Mouse (Mus musculus) granulocyte monocyte progenitor cell, adult 5-6 weeks (primary cell): ENCODE results near the gene Lrpprc. TPM values are rescaled to one million over a fixed set of nuclear protein-coding genes. Genes with fewer than 3 reads are reported as not detected.

ENCODE experiments used
- ATAC-seq: replicated peaks from 2 replicates; pipeline ENCODE4 v1.8.0; 2016; ENCODE audit warnings: mild to moderate bottlenecking, moderate TSS enrichment, inconsistent platforms; ENCODE audit not compliant: poor library complexity, severe bottlenecking
- total RNA-seq, 2 experiments: library from RNA; stranded (forward) in 1 of 2; stranded (reverse) in 1 of 2; fragments of 200-712, 200-1000 nt in 1 of 2; fragments of >200 nt in 1 of 2; fragmentation: Nextera tagmentation in 1 of 2; gene quantifications; 2 replicates each; pipeline ENCODE4 v1.2.3; 2014 to 2017

Lrpprc gene
- total RNA-seq, 2 experiments from 2014 or later: 51.2 to 76.4 TPM

DNA sequence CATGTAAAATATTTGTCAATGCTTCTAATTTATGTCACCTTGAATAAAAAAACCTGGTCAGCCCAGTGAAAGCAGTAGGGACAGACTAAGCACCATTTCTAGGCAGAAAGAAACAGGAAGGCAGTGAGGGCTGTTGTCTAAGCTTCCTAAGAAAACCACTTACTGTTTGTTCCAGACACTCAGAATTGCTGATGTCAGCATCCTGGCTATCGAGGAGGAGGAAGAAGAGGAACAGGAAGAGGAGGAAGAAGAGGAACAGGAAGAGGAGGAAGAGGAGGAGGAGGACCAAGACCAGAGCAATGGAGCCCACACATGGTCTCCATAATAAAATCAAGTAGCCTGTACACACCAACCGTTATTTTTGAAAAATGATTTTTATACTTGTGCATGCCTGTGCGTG is 71.5 kb downstream of the Lrpprc start:
- peak; percentile 40 for ATAC-seq

DNA sequence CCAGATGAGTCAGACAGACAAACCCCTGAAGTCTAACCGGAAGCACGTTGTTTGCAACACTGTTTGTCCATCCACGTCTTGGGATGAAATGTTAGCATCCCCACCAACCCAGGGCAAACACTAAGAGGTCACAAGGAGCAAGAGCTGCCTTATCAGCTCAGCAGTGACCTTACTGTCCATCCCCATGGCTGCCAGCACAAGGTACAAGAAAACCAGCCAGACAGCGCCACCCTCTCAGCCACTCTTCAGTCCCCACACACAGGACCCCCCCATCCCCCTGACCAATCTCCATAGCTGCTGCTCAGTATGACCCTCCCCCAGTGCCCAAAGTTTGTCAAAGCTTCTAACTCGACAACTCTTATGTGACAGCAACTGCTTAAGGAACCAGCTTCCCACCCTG is 73.2 kb downstream of the Lrpprc start:
- no peak for ATAC-seq

DNA sequence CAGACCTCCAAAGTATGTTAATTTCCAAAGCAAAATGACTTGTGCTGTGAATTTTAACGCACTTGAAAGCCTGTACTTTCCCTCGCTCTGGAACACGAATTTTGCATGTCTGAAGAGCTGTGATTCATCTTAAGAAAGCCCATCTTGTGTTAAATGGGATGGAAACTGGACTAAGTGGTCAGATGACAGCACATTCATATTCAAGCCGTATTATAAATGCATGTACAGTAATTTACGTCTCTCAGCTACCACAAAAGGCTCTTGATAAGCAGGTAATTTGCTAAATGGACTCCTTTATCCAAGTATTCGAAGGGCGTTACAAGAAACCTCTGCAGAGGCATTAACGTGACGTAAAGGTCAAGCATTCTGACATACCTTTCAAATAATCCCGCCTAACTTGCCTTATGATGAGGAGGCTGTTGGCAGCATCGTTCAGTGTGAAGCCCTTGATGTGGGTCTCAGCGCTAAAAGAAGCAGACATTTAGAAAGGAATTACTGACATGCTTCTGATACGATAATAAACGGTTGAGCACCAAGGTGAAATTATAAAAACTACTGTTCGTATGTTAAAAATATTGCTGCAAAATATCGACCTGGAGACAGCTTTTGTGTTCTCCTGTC is 74.2 kb downstream of the Lrpprc start:
- no peak for ATAC-seq

DNA sequence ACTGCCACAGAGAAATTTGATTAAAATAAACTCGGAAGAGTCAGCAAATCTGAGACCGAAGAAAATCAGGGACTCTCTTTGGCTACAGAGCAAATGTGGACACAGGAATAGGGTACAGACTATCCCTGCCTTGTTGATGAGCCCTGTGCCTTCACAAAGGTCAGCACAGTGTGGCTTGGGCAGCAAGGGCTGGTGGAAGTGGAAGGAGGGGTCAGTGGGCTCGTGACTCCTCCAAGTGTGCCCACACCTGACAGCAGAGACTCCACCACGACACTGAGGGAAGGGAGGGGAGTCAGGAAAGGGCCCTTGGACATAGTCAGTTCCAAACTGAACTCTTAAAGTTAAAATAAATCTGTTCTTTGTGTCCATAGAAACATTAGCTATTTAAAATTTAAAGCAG is 75.7 kb downstream of the Lrpprc start:
- ATAC-seq: no peak

GRCm38 (mm10) chr17:84713563-84714164 is 76.9 kb downstream of the Lrpprc start:
- no peak for ATAC-seq

DNA sequence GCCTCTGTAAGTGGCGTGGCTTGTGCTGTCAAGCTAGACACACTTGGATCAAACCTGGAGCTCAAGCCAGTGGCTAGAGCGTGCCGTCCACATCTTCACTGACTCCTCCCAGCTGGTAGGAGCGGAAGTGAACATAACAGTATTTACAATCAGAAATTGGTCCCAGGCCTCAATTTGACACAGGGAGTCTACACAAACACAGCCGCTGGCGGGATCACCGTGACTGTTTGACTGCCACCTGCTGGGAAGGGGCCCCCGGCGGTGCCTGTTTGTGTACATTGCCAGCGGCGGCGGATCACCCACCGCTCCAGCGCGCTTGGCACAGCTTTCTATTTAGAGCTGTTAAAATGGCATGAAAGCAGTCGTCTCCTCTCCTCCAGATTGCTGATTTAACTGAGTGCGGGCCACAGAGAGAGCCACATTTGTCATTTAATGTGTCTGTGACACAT is 81.2 kb downstream of the Lrpprc start:
- ATAC-seq: no peak

DNA sequence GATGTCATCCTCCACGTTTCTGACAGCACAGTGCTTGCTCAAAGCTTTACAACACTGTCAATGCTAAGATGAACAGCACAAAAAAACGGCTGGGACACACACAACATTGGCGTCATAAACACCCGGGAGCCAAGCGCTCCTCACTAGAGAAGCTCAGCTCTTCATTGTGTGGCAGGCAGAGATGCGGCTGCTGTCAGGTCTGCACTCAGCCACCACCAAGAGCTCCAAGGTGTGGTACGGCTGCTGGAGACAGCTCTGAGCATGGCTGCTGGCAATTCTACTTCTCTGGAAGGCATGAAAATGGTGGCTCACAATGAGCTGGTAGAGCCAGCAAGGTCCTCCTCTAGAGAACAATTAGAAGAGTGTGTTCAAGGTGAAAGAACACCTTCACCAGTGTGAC is 81.8 kb downstream of the Lrpprc start:
- ATAC-seq: no peak

DNA sequence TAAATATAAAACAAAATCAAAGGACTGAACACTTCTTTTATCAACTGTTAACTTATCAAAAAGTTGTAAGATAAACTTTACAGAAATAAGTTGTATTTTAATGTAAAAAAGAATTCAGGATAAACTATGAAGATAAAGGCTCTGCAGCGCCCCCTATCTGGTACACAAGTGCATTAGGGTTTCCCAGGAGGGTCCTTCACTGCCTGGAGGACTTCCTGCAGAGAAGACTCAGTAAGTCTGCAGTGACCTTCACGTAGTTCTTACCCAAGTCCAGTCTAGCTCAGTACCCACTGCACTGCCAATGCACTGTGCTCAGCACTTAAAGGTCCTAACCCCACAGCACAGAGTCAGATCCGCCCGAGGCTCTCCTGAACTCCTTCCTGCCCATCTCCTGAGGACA is 83.2 kb downstream of the Lrpprc start:
- no peak for ATAC-seq

DNA sequence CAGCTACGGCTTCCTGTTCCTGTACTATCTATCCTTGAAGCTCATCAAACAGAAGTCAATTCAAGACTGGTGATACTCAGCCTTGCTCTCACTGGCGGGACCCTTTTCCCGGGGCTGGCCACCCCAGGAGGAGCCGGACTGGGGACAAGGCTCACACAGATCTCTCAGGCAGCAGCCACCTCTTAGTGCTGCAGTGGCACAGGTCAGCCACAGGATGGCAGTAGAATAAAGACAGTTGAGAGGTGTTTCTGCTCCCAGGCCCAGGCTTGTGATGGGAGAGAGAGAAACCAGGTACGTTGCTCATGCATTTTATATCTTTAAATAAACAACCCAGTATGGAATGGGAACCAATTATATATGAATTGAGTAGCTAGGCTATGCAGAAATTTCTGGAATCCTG is 91.9 kb downstream of the Lrpprc start:
- ATAC-seq: peak; percentile 78

DNA sequence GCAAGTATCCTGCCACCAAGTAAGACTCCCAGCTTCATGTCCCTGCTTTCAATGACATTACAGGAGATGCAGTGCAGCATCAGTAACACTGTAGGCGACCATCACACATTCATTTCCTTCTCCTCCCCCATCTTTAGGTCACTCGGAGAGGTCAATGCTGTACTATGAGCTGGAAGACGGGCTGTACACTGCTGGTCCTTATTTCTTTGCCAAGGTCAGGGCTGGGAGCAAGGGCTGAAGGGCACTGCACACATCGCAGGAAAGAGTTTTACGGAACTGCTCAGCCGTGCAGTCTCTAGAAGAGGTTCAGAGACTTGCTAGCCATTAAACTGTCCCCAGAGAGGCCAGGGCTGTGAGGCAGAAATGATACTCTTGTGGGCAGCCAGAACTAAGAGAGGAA is 94.1 kb downstream of the Lrpprc start:
- ATAC-seq: no peak

- no peak for ATAC-seq
Observed at GRCm38 (mm10) chr17:84693741-84694140, 96.8 kb downstream of the Lrpprc start.

GRCm38 (mm10) chr17:84690111-84690510 is 100.5 kb downstream of the Lrpprc start:
- no peak for ATAC-seq

GRCm38 (mm10) chr17:84689316-84689715 is 101.3 kb downstream of the Lrpprc start:
- no peak for ATAC-seq

GRCm38 (mm10) chr17:84688834-84689233 is 101.8 kb downstream of the Lrpprc start:
- ATAC-seq: no peak

DNA sequence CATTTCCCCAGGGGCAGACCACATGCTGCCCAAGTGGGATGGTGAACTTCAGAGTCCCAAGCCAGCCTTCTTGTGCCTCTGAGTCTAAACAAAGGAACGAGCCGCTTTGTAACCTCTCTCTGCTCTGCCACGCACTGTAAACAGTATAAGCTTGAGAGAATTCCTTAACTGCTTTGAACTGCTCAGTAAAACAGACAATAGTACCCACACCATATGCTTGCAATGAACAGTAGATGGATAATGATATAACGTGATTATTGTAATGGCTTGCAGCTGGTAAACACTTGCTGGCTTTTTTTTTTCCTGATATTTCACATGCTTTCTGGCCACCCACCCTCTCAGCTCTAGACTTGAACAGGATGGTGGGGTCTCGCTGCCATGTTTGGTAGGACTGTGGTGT is 102.6 kb downstream of the Lrpprc start:
- no peak for ATAC-seq

DNA sequence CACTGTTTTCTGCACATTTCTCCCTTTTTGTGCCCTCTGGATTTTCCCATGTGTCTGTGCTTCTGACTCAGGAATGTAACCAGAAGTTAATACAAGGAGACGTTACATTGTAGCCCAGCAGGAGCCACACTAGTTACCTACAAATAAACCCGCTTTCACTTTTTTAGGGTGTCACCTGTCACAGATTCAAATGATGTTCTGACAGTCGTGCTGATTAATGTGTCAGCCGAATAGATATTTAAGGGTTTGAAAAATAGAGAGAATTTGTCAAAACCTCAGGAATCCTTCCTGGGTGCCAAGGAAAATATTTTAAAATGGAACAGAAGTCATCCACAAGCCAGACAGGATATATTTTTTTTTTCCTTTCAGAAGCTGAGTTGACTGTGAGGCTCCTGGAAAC is 105.3 kb downstream of the Lrpprc start:
- no peak for ATAC-seq

- peak; percentile 66 for ATAC-seq
Observed at GRCm38 (mm10) chr17:84684284-84684683, 106.3 kb downstream of the Lrpprc start.

DNA sequence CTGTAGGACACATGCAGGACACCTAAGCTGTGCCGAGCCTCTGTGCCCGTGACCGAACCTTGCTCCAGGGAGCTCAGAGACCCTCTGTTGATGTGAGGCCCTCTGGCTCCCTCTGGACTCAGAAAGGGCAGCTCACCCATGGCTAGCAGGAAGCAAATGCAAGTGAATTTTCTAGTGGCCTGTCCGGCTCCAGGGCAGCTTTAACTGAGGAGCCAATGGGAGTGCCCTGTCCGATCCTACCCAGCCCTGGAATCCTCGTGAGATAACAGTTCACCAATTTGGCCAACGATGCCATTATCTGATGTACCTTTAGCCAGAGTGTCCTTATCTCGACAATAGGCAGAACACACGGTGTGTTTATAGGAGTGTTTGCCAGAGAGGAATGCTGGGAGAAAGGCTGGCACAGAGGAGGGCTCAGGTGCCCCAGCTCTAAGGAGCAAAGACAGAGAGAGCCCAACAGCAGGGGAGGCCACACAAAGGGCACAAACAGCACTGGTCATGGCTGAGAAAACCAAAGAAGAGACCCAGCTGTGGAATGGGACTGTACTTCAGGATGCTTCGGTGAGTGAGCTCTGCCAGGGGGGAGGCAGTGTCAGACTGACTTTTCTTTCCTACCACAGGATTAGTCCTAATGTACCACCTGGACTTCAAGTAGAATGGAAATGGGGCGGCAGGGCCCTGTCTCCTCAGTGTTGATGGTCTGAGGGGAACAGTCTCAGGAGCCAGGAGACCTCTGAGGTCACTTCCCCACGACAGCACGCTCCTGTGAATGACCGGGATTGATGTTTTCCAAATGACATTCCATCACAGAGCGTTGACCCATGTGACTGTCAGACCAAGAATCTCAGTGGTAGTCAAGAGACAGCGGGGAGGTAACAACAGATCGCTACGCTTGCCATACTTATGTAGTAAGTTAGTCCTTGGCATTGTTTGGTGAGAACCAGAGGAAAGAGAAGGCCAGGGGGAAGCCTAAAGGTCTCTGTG is 107.6 kb downstream of the Lrpprc start, which contains the start of gene Abcg5:
Gene Abcg5 (minus strand): TSS at position 278 of the 984 bp plus-strand sequence.
- no peak for ATAC-seq

GRCm38 (mm10) chr17:84681670-84682069 is 108.9 kb downstream of the Lrpprc start:
- no peak for ATAC-seq

- ATAC-seq: peak; percentile 64
Observed at GRCm38 (mm10) chr17:84677595-84677994, 113.0 kb downstream of the Lrpprc start.

DNA sequence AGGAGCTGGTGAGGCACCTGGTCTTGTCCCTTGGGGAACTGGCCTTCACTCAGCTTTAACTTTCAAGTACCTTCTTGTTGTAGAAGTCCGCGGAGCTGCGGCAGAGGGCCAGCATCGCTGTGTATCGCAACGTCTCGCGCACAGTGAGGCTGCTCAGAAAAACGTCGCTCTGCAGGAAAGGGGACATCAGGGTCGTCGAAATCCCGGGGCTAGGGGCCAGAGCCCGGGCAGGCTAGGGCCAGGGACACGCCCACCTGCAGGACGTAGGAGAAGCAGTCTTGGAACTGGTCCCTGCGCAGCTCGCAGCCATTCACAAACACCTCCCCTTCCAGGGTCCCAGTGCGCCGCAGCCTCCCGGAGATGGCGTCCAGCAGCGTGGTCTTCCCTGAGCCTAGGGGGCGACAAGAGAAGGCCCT is 114.6 kb downstream of the Lrpprc start, which contains the start of gene Abcg8:
Gene Abcg8 (plus strand): TSS at position 352 of the 416 bp plus-strand sequence.
- peak; percentile 43 for ATAC-seq
